In the genomic region with DNA sequence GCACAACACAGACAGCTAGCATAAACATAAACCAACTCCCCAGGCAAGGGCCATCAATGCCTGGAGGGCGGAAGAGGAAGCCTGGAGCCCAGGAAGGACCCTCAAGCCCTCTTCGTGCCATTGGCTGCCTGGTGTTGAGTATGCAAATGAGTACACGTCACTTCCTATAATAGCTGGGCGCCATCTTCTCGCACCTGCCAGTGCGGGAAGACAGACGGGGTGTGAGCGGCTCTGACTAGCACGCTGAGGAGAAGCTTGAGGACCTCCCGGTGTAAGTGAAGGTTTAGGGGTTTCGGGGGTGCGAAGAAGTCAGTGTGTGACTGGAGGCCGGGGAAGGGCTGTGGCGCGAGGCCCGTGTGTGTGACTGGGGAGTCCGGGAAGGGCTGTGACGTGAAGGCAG, we compare ENCODE assay signal across 26 mouse cellular contexts.
DNase-seq lines count a peak whose midpoint lies in the region; ATAC-seq lines count a peak whose summit lies in the region.
"Had no signal": no experiment of that assay in that cellular context is flagged by ENCODE, and none has a peak within 500 bp of the region (broad histone marks: within the 10 kb centered on the region; RNA-seq: fewer than 3 reads in every experiment).

No protein-coding gene starts in this region.

- H3K4me3 ChIP-seq in heart, embryonic 11.5 days (ENCODE audit: low read depth, low read length): no peak overlapping the region
- no peak overlapping the region for H3K4me3 ChIP-seq in kidney, embryonic 14.5 days (ENCODE audit: low read length)
- H3K4me3 ChIP-seq: embryonic facial prominence, embryonic 15.5 days; forebrain, embryonic 15.5 days; heart, adult 2 months; heart, embryonic 10.5 days had no signal

- 0 out of 2 replicates have a peak, but pooled peaks have one; percentile 2 for ATAC-seq in heart, embryonic 11.5 days (replicated peaks; ENCODE audit: insufficient number of reproducible peaks, low FRiP score, low TSS enrichment)
- no peak for ATAC-seq in kidney, embryonic 14.5 days (ENCODE audit: low FRiP score, low TSS enrichment)
- ATAC-seq: CD4-positive, CD25-positive, alpha-beta regulatory T cell, adult 4 months; forebrain, embryonic 15.5 days; hindbrain, postnatal 0 days; inflammation-experienced regulatory T-cells, adult 6 months; intestine, embryonic 16.5 days had no signal

- H3K36me3 ChIP-seq in heart, embryonic 11.5 days (ENCODE audit: control insufficient read depth, insufficient read depth, low read length): no peaks in the 10 kb centered on the region
- no peaks in the 10 kb centered on the region for H3K36me3 ChIP-seq in kidney, embryonic 14.5 days (ENCODE audit: control insufficient read depth, insufficient read depth, low read length)
- H3K36me3 ChIP-seq: embryonic facial prominence, embryonic 15.5 days; forebrain, embryonic 15.5 days; heart, embryonic 10.5 days had no signal

- DNase-seq in heart, postnatal 10 days: no peak
- DNase-seq in ES-CJ7 (ENCODE audit: low read depth, low spot score) (peak; percentile 39), R1 (ENCODE audit: low read depth, low spot score) (peak; percentile 65)
- DNase-seq in testis, postnatal 14 days (ENCODE audit: low spot score): peak; percentile 88
- no peak for DNase-seq in layer of hippocampus, adult 18-20 months (ENCODE audit: low spot score in 2 of 2)
- DNase-seq: adrenal gland, adult 2 months; adrenal gland, postnatal 14 days; cerebellum, adult 11 months; cerebellum, adult 2 months; cerebellum, adult 9-11 months; cerebellum, postnatal 25 days; embryo, embryonic 11 days; gastrocnemius, postnatal 25 days; heart, adult 2 months; heart, postnatal 4 days; kidney, adult 18-20 months had no signal

- H3K9ac ChIP-seq in heart, embryonic 11.5 days (ENCODE audit: low read depth, low read length): no peak overlapping the region
- no peak overlapping the region for H3K9ac ChIP-seq in kidney, embryonic 14.5 days (ENCODE audit: low read depth, low read length)
- H3K9ac ChIP-seq: embryonic facial prominence, embryonic 15.5 days; forebrain, embryonic 15.5 days; hindbrain, embryonic 14.5 days had no signal

- intact Hi-C loops in heart, postnatal 10 days (cut with DNase I): no loop called here

- H3K4me2 ChIP-seq in heart, embryonic 11.5 days: no peak overlapping the region
- no peak overlapping the region for H3K4me2 ChIP-seq in kidney, embryonic 14.5 days (replicated peaks; ENCODE audit: low read depth, low read length)
- H3K4me2 ChIP-seq: embryonic facial prominence, embryonic 15.5 days; forebrain, embryonic 15.5 days; hindbrain, embryonic 14.5 days had no signal

- H3K27ac ChIP-seq in heart, embryonic 11.5 days (ENCODE audit: low read depth, low read length): no peak overlapping the region
- no peak overlapping the region for H3K27ac ChIP-seq in kidney, embryonic 14.5 days (ENCODE audit: low read depth, low read length)
- H3K27ac ChIP-seq: embryonic facial prominence, embryonic 15.5 days; forebrain, embryonic 15.5 days; heart, adult 2 months; heart, embryonic 10.5 days; hindbrain, embryonic 14.5 days; hindbrain, postnatal 0 days had no signal

- H3K9me3 ChIP-seq in heart, embryonic 11.5 days (replicated peaks; ENCODE audit: control insufficient read depth, low read length): no peaks in the 10 kb centered on the region
- H3K9me3 ChIP-seq in kidney, embryonic 14.5 days (ENCODE audit: control insufficient read depth, low read length): no peaks in the 10 kb centered on the region
- H3K9me3 ChIP-seq: embryonic facial prominence, embryonic 15.5 days; forebrain, embryonic 15.5 days; heart, embryonic 10.5 days had no signal

- no peaks in the 10 kb centered on the region for H3K27me3 ChIP-seq in heart, embryonic 11.5 days (ENCODE audit: control insufficient read depth, insufficient read depth, low read length)
- H3K27me3 ChIP-seq in kidney, embryonic 14.5 days (ENCODE audit: control insufficient read depth, insufficient read depth, low read length): no peaks in the 10 kb centered on the region
- H3K27me3 ChIP-seq: embryonic facial prominence, embryonic 15.5 days; forebrain, embryonic 15.5 days had no signal

- WGBS in heart, embryonic 11.5 days (ENCODE audit: insufficient replicate concordance): 92% methylated on average over 18 of the region's 18 CpGs
- 97% methylated on average over 18 of the region's 18 CpGs for WGBS in kidney, embryonic 14.5 days

- no peaks in the 10 kb centered on the region for H3K4me1 ChIP-seq in heart, embryonic 11.5 days (ENCODE audit: control insufficient read depth, insufficient read depth, low read length)
- no peaks in the 10 kb centered on the region for H3K4me1 ChIP-seq in kidney, embryonic 14.5 days (ENCODE audit: control insufficient read depth, insufficient read depth, low read length)
- H3K4me1 ChIP-seq: embryonic facial prominence, embryonic 15.5 days; heart, embryonic 10.5 days had no signal

Comparison
In these comparisons a context has a peak if more than half of its experiments do, and no peak if none do; other contexts are left out.
1. DNase-seq: peak in ES-CJ7 (single experiment), R1 (single experiment) and testis, postnatal 14 days (single experiment); none in heart, postnatal 10 days (0 of 2) and layer of hippocampus, adult 18-20 months (0 of 2).